In the genomic region with DNA sequence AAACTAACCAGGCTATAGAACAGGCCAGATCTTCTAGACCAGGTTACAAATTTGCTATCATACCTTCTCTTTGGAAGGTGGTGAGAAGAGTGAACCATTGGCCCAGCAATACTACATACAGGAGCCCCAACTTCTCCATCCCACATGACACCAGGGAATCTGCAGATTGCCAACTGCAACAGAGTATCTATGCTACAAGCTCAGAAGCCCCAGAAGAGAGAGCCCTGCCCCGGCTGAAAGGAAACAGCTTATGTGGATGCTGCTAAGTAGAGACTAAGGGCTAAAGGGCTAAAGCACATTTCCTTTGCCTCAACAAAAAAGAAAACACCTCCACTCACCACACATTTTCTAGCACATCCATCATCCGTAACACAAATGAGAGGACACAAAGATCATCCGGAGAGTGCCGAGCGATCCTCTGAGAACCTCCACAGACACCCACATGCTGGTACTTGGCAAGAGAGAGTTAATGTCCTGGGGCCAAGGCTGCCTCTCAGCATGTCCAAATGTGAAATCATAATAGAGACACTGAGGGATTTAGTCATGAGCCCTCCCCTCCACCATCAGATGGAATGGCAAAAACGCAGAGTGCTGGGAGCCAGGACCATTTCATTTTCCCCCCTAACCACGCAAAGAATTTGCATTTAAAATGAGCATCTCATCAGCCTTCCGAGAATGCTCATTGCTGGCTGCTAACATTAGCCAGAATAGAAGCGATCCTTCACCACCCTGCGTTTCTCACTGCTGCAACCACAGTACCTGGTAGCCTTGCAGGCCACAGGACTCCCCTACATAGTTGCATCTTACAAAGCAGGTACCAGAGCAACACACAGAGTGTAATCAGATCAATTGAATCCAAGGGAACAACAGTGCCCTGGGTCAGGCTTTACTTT, we compare ENCODE assay signal across 10 mouse cellular contexts. TPM values are rescaled to one million over a fixed set of nuclear protein-coding genes. Genes with fewer than 3 reads are reported as not detected.
DNase-seq lines count a peak whose midpoint lies in the region; ATAC-seq and TF ChIP-seq lines count a peak whose summit lies in the region.
"Had no signal": no experiment of that assay in that cellular context is flagged by ENCODE, and none has a peak within 500 bp of the region (broad histone marks: within the 10 kb centered on the region; RNA-seq: fewer than 3 reads in every experiment).

No protein-coding gene starts in this region.

- no peak overlapping the region for H3K4me2 ChIP-seq in kidney, embryonic 16.5 days (replicated peaks; ENCODE audit: low read depth, low read length)
- H3K4me2 ChIP-seq in kidney, embryonic 14.5 days (replicated peaks; ENCODE audit: low read depth, low read length) = no peak overlapping the region
- H3K4me2 ChIP-seq in hindbrain, embryonic 12.5 days (replicated peaks) = peak overlapping the region; percentile 17; the same call in 1 of the 2 replicates
- H3K4me2 ChIP-seq in midbrain, postnatal 0 days (ENCODE audit: low read depth, low read length, poor library complexity, severe bottlenecking) = peak overlapping the region; percentile 15; the same call in 1 of the 2 replicates
- H3K4me2 ChIP-seq: lung, embryonic 15.5 days had no signal

- no peak for ATAC-seq in kidney, embryonic 16.5 days (ENCODE audit: low FRiP score, low TSS enrichment)
- no peak for ATAC-seq in kidney, embryonic 14.5 days (ENCODE audit: low FRiP score, low TSS enrichment)
- ATAC-seq in hindbrain, embryonic 12.5 days (ENCODE audit: low FRiP score) = no peak
- no peak for ATAC-seq in midbrain, postnatal 0 days (ENCODE audit: low FRiP score)

- H3K27me3 ChIP-seq in kidney, embryonic 16.5 days (ENCODE audit: insufficient read depth, low read length) = no peaks in the 10 kb centered on the region
- no peaks in the 10 kb centered on the region for H3K27me3 ChIP-seq in kidney, embryonic 14.5 days (ENCODE audit: control insufficient read depth, insufficient read depth, low read length)
- no peaks in the 10 kb centered on the region for H3K27me3 ChIP-seq in hindbrain, embryonic 12.5 days
- no peaks in the 10 kb centered on the region for H3K27me3 ChIP-seq in midbrain, postnatal 0 days (ENCODE audit: insufficient read depth, low read length)
- H3K27me3 ChIP-seq: lung, embryonic 15.5 days had no signal

- TF ChIP-seq CTCF in midbrain, postnatal 0 days (IDR thresholded peaks at IDR 0.05) = no peak

- peaks cover 12% of the 10 kb centered on the region for H3K4me1 ChIP-seq in kidney, embryonic 16.5 days (ENCODE audit: insufficient read depth, low read length)
- H3K4me1 ChIP-seq in kidney, embryonic 14.5 days (ENCODE audit: control insufficient read depth, insufficient read depth, low read length) = no peaks in the 10 kb centered on the region
- peaks cover 28% of the 10 kb centered on the region for H3K4me1 ChIP-seq in hindbrain, embryonic 12.5 days
- peaks cover 15% of the 10 kb centered on the region for H3K4me1 ChIP-seq in midbrain, postnatal 0 days (ENCODE audit: insufficient read depth, low read length)

- WGBS in kidney, embryonic 16.5 days = 55% methylated on average over 10 of the region's 10 CpGs
- WGBS in kidney, embryonic 14.5 days = 58% methylated on average over 10 of the region's 10 CpGs
- WGBS in hindbrain, embryonic 12.5 days = 28% methylated on average over 10 of the region's 10 CpGs
- WGBS in midbrain, postnatal 0 days = 15% methylated on average over 10 of the region's 10 CpGs

- 0 out of 2 replicates have a peak overlapping the region, but pooled peaks have one; percentile 13 for H3K27ac ChIP-seq in kidney, embryonic 16.5 days (ENCODE audit: low read length)
- no peak overlapping the region for H3K27ac ChIP-seq in kidney, embryonic 14.5 days (ENCODE audit: low read depth, low read length)
- peak overlapping the region; percentile 64 for H3K27ac ChIP-seq in hindbrain, embryonic 12.5 days
- H3K27ac ChIP-seq in midbrain, postnatal 0 days (ENCODE audit: low read depth, low read length) = 0 out of 2 replicates have a peak overlapping the region, but pooled peaks have one; percentile 47
- H3K27ac ChIP-seq: lung, embryonic 15.5 days had no signal

- no peaks in the 10 kb centered on the region for H3K36me3 ChIP-seq in kidney, embryonic 16.5 days (ENCODE audit: insufficient read depth, low read length)
- no peaks in the 10 kb centered on the region for H3K36me3 ChIP-seq in kidney, embryonic 14.5 days (ENCODE audit: control insufficient read depth, insufficient read depth, low read length)
- no peaks in the 10 kb centered on the region for H3K36me3 ChIP-seq in hindbrain, embryonic 12.5 days
- H3K36me3 ChIP-seq in midbrain, postnatal 0 days (ENCODE audit: insufficient read depth, low read length) = no peaks in the 10 kb centered on the region
- H3K36me3 ChIP-seq: lung, embryonic 15.5 days had no signal

- no peak overlapping the region for H3K4me3 ChIP-seq in kidney, embryonic 16.5 days (ENCODE audit: low read length)
- no peak overlapping the region for H3K4me3 ChIP-seq in kidney, embryonic 14.5 days (ENCODE audit: low read length)
- H3K4me3 ChIP-seq in hindbrain, embryonic 12.5 days = no peak overlapping the region
- no peak overlapping the region for H3K4me3 ChIP-seq in midbrain, postnatal 0 days (ENCODE audit: low read depth, low read length)
- H3K4me3 ChIP-seq: lung, embryonic 15.5 days had no signal

- H3K9me3 ChIP-seq in kidney, embryonic 16.5 days (ENCODE audit: low read length) = no peaks in the 10 kb centered on the region
- H3K9me3 ChIP-seq in kidney, embryonic 14.5 days (ENCODE audit: control insufficient read depth, low read length) = no peaks in the 10 kb centered on the region
- no peaks in the 10 kb centered on the region for H3K9me3 ChIP-seq in hindbrain, embryonic 12.5 days (replicated peaks)
- H3K9me3 ChIP-seq in midbrain, postnatal 0 days (ENCODE audit: low read length) = no peaks in the 10 kb centered on the region
- H3K9me3 ChIP-seq: lung, embryonic 15.5 days had no signal

- no peak overlapping the region for H3K9ac ChIP-seq in kidney, embryonic 16.5 days (replicated peaks; ENCODE audit: low read length)
- no peak overlapping the region for H3K9ac ChIP-seq in kidney, embryonic 14.5 days (ENCODE audit: low read depth, low read length)
- no peak overlapping the region for H3K9ac ChIP-seq in hindbrain, embryonic 12.5 days
- 0 out of 2 replicates have a peak overlapping the region, but pooled peaks have one; percentile 8 for H3K9ac ChIP-seq in midbrain, postnatal 0 days (replicated peaks; ENCODE audit: low read length, poor library complexity, severe bottlenecking)
- H3K9ac ChIP-seq: lung, embryonic 15.5 days had no signal

- peak; percentile 52 to 64 for DNase-seq in cerebellum, postnatal 25 days
- DNase-seq in midbrain, postnatal 0 days (ENCODE audit: low spot score) = peak; percentile 44
- no peak for DNase-seq in testis, postnatal 10 days (ENCODE audit: low spot score)
- DNase-seq in urinary bladder, postnatal 25 days (ENCODE audit: low spot score) = no peak
- DNase-seq in adrenal gland, postnatal 36 days = no peak

RNA-seq across cellular contexts. Expression of a gene that starts 13.5 kb away (rescaled TPM):
- polyA plus RNA-seq in kidney, embryonic 16.5 days (2015; fragmentation: Nextera tagmentation; extraction: Ambion mirVana) = 18.9 and 19.1 TPM in 2 replicates
- polyA plus RNA-seq in kidney, embryonic 14.5 days (2014; fragmentation: Nextera tagmentation; extraction: Ambion mirVana) = 18.7 and 24.0 TPM in 2 replicates
- 24.4 and 28.8 TPM in 2 replicates for polyA plus RNA-seq in hindbrain, embryonic 12.5 days (2016; fragmentation: Nextera tagmentation; extraction: Ambion mirVana)
- 66.7 and 69.7 TPM in 2 replicates for total RNA-seq in midbrain, postnatal 0 days (2014; rRNA removed)
- 47.4 and 49.4 TPM in 2 replicates for polyA plus RNA-seq in midbrain, postnatal 0 days (2015; fragmentation: Nextera tagmentation; extraction: Ambion mirVana)
- 10 to 100 TPM; 25.2 to 25.4 TPM for total RNA-seq in adrenal gland, postnatal 36 days (2021)
- total RNA-seq: MEL had no signal

Comparison
In these comparisons a context has a peak if more than half of its experiments do, and no peak if none do; other contexts are left out.
1. H3K4me2 ChIP-seq: peak in hindbrain, embryonic 12.5 days (single experiment) and midbrain, postnatal 0 days (single experiment); none in kidney, embryonic 16.5 days (single experiment) and kidney, embryonic 14.5 days (single experiment).
2. DNase-seq: peak in cerebellum, postnatal 25 days (2 of 2) and midbrain, postnatal 0 days (single experiment); none in testis, postnatal 10 days (single experiment), urinary bladder, postnatal 25 days (single experiment) and adrenal gland, postnatal 36 days (0 of 2).